Mouse (Mus musculus): ENCODE data around the gene Tspan5.

The Tspan5 gene

DNA sequence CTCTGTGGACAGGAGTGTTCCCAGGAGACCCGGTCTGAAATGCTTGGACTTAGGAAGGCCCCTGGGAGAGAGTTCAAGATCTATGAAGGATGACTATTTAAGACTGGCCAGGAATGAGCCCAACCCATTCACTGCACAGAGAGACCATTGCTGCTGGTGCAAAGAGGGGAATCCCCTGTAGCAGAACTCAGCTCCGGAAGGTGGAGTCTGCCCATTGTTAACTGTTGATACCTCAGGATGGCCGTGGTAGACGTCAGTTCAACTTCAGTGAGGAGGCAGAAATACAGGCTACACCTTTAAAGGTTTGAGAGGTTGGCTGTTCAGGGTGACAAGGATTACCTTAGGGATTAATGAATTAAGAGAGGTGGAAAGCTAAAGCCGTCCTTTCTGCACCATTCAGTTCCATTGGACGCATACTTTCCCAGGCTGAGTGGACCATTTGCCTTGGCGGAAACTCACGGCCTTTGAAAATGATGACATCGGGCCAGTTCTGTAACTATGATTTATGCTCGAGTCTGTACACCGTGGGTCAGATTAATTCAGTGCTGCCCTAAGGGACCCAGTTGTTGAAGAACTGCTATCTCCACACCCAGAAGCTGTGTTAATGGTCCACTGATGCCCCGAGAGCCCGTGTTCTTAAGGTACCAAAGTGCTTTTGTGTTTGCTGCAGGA lies 71.3 kb downstream of the Tspan5 start:
- DNase-seq: no peak

GRCm38 (mm10) chr3:138814457-138814856 lies 72.5 kb downstream of the Tspan5 start:
- no peak for DNase-seq

DNA sequence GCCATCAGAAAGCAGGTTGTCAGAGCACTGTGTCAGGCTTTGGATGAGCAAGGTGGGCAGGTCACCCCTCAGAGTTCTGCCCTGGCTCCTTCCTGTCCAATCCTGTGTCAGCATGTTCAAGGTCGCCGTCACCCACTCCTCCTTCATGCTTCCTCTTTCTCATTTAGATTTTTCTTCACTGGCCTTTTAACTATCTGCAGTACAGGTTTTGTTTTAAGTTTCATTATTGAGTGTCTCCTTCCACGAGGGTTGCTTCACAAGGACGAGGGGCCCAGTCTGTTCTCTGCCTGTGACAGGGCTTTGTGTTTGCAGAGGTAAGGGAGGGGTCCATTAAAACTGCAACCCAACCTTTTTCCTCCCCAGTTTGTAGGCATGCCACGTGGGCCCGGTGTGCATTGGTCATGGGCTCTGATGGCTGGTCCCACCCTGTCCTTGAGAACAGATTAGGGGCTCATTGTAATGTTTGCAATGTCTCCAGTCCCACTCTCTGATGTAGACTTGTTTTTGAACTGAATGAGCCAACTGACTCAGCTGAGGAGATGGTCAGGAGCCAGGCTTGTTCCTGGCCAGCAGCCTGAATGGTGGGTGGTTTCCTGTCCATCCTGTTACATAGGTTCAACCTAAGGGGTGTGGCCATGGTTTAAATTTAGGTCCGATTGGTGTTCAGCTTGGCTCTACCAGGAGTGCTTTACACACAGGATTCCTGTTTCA lies 73.3 kb downstream of the Tspan5 start:
- DNase-seq: no peak

DNA sequence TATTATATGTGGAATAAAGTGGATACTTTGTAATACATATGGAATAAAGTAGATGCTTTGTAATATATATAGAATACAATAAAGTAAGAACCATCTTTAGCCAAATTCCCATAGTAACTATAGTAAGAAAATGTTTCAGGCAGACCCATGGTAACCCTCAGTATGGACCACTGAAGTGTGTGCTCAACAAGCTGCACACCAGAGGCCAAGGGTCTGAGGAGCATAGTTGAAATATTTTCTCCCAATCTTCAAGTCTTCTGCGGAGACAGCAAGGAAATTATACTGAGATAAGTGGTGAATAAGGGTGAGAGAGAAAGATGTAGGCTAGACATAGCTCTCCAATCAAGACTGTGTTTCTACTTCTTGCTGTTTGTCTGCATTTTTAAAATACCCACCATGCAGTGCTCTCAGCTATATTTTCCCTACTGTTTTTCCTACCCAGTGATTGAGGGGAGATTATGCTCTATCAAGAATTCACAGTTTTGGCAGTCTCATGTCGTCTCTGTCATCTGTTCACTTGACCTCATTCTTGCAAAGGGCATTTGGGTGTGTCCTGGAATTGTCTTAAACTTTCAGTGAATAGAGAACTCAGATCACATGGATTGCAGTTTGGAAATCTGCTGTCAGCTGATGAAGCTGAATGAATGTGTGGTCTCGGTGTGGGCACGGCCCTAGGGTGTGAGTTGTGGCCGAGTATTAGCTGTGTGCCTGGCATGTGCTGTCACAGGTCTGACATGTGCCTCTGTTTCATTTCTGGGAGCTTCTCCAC lies 75.1 kb downstream of the Tspan5 start:
- DNase-seq: no peak

DNA sequence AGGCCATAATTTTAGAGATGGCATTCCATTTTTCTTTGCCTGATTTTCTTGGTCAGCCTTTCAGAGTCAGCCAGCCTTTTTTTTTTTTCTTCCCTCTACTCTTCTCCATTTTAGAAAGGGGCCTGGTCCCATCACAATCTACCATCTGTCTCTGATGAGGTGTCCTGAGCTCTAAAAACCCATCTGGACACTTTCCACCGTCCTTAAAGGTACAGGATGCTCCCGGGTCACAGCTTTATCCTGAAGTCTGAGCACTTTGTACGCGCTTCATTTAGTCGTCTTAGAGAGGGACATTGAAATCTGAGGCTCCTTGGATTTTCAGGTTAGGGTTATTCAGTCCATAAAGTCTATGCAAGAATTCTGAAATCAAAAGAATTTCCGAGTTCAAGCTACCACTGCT lies 77.9 kb downstream of the Tspan5 start:
- no peak for DNase-seq

DNA sequence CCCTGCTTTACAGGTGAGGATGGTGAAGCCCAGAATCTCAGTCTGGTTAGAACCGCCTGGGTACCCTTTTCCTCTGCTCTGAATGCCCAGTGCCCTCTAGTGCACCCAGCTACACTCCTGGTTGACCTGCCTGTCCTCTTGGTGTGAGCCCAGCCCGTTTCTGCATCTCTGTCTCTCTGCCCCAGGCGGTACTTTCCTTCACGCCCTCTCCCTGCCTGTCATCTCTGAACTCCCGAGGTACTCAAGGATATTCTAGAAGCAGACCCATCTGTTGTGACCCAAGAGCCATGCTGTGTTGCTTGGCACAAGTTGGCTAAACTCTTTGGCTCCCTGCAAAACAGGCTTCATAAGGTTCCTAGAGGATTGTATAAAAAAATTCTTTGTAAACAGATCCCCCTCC lies 78.3 kb downstream of the Tspan5 start:
- DNase-seq: no peak

- no peak for DNase-seq
These were observed 80.0 kb downstream of the Tspan5 start for GRCm38 (mm10) chr3:138821886-138822445.

DNA sequence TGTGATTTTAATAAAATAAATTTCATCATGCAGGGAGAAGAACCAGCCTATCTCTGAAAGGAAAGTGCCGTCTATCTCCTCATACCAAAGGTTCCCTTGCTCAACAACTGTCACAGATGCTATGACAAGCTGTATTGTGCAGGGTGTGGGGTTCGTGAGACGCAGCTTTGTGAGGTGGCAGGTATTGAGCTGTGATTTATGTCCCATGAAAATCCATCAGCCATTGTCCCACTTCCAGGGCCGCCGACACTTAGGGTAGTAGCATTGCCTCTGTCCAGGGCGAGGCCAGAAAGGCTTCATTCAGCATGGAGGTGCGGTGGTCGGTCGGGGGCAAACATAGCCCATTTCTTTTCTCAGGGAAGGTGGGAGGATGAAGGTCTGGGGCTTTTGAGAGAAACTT lies 81.9 kb downstream of the Tspan5 start:
- no peak for DNase-seq

DNA sequence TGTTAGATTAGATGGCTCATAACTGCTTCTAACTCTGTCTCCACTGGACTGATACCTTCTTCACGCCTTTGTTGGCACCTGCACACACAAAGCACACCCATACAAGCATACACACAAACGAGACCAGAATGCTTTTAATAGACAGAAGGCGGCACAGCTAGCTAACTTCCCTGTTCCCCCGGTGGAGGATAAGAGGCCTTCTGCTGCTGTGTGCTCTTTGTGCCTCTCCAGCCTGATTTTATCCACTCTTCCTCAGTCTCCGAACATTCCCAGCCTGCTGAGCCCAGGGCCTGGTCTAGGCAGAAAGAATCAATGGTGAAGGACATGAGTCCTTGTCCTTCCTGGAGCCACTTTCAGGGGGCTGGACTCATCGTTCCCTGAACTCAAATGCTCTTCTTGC lies 83.3 kb downstream of the Tspan5 start:
- no peak for DNase-seq

- DNase-seq: no peak
These were observed 84.3 kb downstream of the Tspan5 start for GRCm38 (mm10) chr3:138826243-138826800.

DNA sequence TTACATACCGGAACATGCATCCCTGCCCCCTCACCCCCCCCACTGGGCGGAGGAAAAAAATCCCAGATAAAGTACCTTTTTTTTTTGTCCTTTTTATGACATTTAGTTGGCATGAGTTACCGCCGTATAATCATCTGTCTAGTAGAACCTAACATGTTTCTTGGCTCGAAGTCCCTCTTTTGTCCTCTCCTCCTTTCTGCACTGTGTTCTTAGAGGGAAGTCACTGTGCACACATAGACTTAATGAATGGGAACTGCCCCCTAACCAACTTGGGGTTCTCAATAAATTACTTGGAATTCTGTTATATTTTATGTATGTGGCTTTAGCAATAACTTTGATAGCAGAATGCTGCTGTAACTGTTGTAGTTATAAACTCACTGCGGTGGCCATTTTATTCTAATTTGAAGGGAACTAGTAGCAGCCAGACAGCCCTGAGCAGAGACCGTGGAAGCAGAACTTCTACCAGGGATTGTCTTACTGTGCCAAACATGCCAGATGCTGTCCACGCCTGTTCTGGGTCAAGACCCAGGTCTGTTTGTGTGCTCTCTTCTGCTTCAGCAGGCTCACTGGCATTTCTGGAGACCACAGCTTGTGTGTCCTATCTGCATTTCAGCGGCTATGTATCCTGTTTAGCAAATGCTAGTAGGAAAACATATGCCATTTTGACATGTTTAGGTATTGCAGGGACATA lies 91.0 kb downstream of the Tspan5 start:
- DNase-seq: no peak

DNA sequence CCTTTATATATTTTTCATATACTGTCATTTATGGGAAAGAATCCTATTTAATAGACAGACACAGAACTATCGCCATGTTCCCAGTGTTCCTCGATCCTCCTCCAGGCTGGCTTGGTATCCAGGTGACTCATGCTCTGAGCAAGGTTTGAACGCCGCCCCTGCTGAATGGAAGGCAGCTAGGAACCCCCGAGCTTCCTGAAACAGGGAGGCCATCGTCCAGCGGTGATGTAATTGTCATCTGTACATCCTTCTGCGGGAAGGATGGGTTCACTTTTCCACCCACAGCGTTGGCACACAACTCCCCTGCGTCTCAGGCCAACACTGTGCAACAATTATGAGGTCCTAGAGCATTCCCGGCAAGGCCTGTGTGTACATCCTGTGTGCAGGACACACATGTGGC lies 92.2 kb downstream of the Tspan5 start:
- DNase-seq: no peak

- no peak for DNase-seq
These were observed 94.9 kb downstream of the Tspan5 start for GRCm38 (mm10) chr3:138836937-138837336.

DNA sequence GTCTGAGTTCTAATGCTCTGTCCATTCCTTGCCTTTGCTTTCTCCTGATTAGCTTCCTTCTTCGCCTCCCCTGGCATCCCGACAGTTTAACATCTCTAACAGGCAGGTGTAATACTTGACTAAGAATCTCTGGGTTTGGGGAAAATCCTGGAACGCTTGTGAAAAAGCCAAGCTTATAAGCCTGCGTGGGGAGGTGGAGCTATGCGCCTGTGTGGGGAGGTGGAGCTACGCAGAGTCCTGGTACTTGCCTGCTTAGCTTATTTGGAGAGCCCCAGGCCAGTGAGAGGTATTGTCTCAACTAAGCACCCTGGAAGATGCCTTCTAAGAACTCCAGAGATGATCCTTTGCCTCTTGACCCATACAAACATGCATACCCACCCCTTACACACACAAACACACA lies 95.7 kb downstream of the Tspan5 start:
- DNase-seq: no peak

GRCm38 (mm10) chr3:138839656-138840055 lies 97.7 kb downstream of the Tspan5 start:
- DNase-seq: no peak

- DNase-seq: no peak
These were observed 99.3 kb downstream of the Tspan5 start for GRCm38 (mm10) chr3:138841288-138841687.

GRCm38 (mm10) chr3:138843180-138843579 lies 101.2 kb downstream of the Tspan5 start:
- DNase-seq: no peak

- DNase-seq: no peak
These were observed 101.6 kb downstream of the Tspan5 start for GRCm38 (mm10) chr3:138843641-138844040.

GRCm38 (mm10) chr3:138845820-138846219 lies 103.8 kb downstream of the Tspan5 start:
- DNase-seq: no peak

DNA sequence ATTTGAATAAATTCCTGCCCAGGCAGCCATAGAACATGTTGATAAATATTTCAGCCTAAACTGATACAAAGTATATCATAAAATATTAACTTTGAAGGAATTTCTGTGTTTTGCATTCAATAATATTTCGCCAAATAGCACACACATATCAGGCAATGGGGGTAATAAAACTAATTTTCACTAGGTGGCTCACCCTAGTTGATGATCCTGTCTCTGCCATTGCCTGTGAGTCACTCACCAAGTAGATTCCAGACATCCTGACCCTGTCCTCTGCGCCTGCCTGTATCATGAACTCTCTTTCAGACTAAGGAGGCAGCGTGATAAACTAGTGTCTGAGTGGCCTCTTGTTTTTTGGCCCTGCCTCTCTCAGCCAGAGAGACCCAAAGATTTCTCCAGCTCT lies 105.8 kb downstream of the Tspan5 start:
- no peak for DNase-seq

- DNase-seq: no peak
These were observed 107.8 kb downstream of the Tspan5 start for GRCm38 (mm10) chr3:138849755-138850301.

DNA sequence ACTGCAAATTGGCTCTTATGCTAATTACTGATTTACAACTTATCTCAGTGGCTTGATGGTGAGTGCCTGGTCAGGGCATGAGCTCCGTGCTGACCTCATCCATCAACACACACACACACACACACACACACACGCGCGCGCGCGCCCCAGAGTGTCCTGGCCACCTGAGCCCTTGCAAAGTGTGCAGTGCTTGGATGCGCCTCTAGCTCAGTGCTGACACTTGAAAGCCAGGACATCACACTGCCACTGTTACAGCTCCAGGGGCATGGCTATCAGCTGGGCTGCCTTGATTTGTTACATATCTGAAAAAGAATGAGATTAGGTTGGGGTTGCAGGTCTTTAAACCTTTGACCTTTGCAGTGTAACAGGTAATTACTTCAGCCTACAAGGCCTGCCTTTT lies 109.9 kb downstream of the Tspan5 start:
- DNase-seq: no peak

Measured in thymus, postnatal 25 days (tissue).